Mouse (Mus musculus): ENCODE measurements around the gene Gpr27. TPM values are rescaled to one million over a fixed set of nuclear protein-coding genes. Genes with fewer than 3 reads are reported as not detected.

The Gpr27 gene
- polyA plus RNA-seq, 1 experiment from 2014 or later: 3.5 TPM

GRCm38 (mm10) chr6:99742866-99743265, 50.4 kb downstream of the Gpr27 start:
- no peaks in the 10 kb centered on the region for H3K36me3 ChIP-seq (ENCODE audit: control insufficient read depth, insufficient read depth, low read length)
- H3K27ac ChIP-seq (ENCODE audit: low read depth): no peak overlapping the region
- no peaks in the 10 kb centered on the region for H3K9me3 ChIP-seq (ENCODE audit: control insufficient read depth, low read length)
- WGBS: 70% methylated on average over 3 of the region's 3 CpGs
- H3K4me2 ChIP-seq (ENCODE audit: low read length): no peak overlapping the region
- H3K27me3 ChIP-seq (replicated peaks; ENCODE audit: control insufficient read depth, insufficient read depth, low read length): no peaks in the 10 kb centered on the region
- H3K4me3 ChIP-seq (ENCODE audit: low read depth, low read length): no peak overlapping the region
- H3K9ac ChIP-seq (ENCODE audit: low read length): no peak overlapping the region
- H3K4me1 ChIP-seq (replicated peaks; ENCODE audit: control insufficient read depth, insufficient read depth, low read length): no peaks in the 10 kb centered on the region
- no peak for DNase-seq (ENCODE audit: low spot score)
- ATAC-seq (replicated peaks; ENCODE audit: low FRiP score, low TSS enrichment, low read depth): no peak

Other genes starting within 250 kb of the Gpr27 start
- 133 and 149 TPM in 2 replicates for gene Foxp1, start 170.0 kb upstream of the Gpr27 start, polyA plus RNA-seq (2014; fragmentation: Nextera tagmentation; extraction: Ambion mirVana)
- 14.5 and 16.3 TPM in 2 replicates for gene Eif4e3, start 25.9 kb upstream of the Gpr27 start, polyA plus RNA-seq (2014; fragmentation: Nextera tagmentation; extraction: Ambion mirVana)
- 5.1 and 6.9 TPM in 2 replicates for gene Gm20696, start 25.9 kb upstream of the Gpr27 start, polyA plus RNA-seq (2014; fragmentation: Nextera tagmentation; extraction: Ambion mirVana)
- not detected in 2 replicates for gene Prok2, start 33.7 kb downstream of the Gpr27 start, polyA plus RNA-seq (2014; fragmentation: Nextera tagmentation; extraction: Ambion mirVana)